Mouse (Mus musculus) gastrocnemius, postnatal 14 days (tissue): Measurements from ENCODE around the gene Gp1ba. TPM values are rescaled to one million over a fixed set of nuclear protein-coding genes. Genes with fewer than 3 reads are reported as not detected.

Experiments used
- DNase-seq: peaks from one replicate; pipeline ENCODE4 v3.0.0; 2021; ENCODE audit warnings: mixed read lengths
- intact Hi-C: fragments of 180-260 bp; cut with DNase I; formaldehyde crosslinking; loops from one replicate; pipeline ENCODE4 v1.15.1; 2025; ENCODE audit warnings: low total_unique reads
- total RNA-seq, 2 experiments: library from RNA; stranded (reverse); gene quantifications; 2 replicates each; pipeline ENCODE4 v1.2.3; 2021

Gene Gp1ba
- total RNA-seq, 2 experiments from 2014 or later, result 0.08 TPM; not detected in 1

DNA sequence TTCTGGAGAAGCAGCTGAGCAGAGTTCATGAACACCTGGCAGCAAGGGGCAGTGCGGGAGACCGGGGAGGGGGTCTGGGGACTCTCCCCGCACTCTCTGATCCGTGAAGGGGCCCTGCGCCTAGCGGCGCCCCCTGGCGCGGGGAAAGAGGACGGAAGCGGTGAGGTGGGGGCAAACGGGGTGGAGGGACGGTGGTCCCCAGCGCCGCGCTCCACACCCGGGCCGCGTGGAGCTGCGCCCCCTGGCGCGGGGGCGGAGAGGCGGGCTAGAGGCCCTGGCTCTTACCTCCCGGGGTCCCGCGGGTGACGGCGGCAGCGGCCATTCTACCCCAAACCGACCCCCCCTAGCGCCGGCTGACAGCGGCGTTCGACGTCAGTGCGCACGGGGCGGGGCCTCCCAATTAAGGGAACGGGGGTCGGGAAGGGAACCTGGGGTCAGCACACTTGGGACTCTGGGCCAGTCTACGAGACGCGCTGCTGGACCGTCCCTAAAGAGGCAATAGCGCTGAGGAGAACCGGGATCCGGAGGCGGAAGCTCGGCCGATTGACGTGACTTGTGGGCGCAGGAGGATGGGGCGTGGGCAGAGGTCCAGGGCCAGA, 48.8 kb downstream of the Gp1ba start, which contains the start of gene Camta2:
TSS of gene Camta2 (minus strand) at position 505 of the 599 bp plus-strand sequence.
- intact Hi-C loops, result no loop called here
- DNase-seq, result peak; percentile 92

DNA sequence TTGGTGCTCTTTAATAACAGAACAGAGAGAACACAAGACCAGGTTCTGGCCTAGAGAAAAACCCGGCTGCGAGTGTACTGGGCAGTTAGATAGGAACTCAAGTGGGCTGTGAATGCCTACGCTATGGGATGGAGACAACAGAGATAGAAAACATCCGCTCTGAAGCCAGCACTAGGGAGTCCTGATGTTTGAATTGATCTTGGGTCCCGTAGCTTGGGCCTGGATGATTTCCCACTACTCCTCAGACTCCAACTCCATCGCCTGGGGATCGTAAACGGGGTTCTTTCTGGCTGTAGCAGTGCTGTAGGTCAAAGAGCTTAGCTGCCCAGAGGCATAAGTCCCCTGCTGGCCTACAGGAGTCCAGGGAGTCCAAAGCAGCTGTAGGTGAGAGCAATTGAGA, 49.5 kb downstream of the Gp1ba start:
- no peak for DNase-seq
- intact Hi-C loops, result no loop called here

DNA sequence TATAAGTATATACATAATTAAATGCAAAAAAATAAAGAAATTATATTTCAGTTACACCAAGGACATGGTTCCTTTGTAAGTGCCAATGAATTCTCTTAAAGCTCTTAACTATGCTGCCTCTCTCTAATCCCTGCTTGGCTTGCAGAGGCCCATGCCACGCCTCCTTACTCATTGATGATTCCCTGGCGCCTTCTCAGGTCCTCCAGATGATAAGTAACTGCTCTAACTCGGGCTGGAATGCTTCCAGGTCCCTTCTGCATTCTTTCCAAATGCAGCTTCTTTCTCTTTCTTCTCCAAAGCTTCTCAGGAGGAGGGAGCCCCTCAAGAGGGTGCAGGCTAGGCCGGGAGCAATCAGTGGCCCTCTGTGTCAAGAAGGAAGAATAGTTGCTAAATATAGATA, 50.7 kb downstream of the Gp1ba start:
- intact Hi-C loops, result no loop called here
- no peak for DNase-seq

Other genes with a start within 250 kb of the Gp1ba start
- 10 to 100 TPM; 14.9 to 18.6 TPM for gene Pelp1, start 229.1 kb upstream of the Gp1ba start, total RNA-seq
- 1 to 10 TPM; 8.3 to 9.7 TPM for gene Arrb2, start 206.5 kb upstream of the Gp1ba start, total RNA-seq
- gene Med11, start 187.2 kb upstream of the Gp1ba start, total RNA-seq, result 1 to 10 TPM; 6.2 to 6.5 TPM
- under 1 TPM; 0.31 to 0.84 TPM for gene Zmynd15, start 179.7 kb upstream of the Gp1ba start, total RNA-seq
- 1 to 10 TPM; 2.6 to 3.1 TPM for gene Cxcl16, start 179.1 kb upstream of the Gp1ba start, total RNA-seq
- not detected for gene Tm4sf5, start 133.9 kb upstream of the Gp1ba start, total RNA-seq
- gene Vmo1, start 124.5 kb upstream of the Gp1ba start, total RNA-seq, result not detected
- not detected for gene Gltpd2, start 119.9 kb upstream of the Gp1ba start, total RNA-seq
- gene Psmb6, start 113.8 kb upstream of the Gp1ba start, total RNA-seq, result 100 to 1,000 TPM; 292 to 301 TPM
- not detected for gene Gm40193, start 106.2 kb upstream of the Gp1ba start, total RNA-seq
- 10 to 100 TPM; 15.9 to 17.1 TPM for gene Pld2, start 99.1 kb upstream of the Gp1ba start, total RNA-seq
- gene Mink1, start 76.2 kb upstream of the Gp1ba start, total RNA-seq, result 10 to 100 TPM; 26.1 to 27.7 TPM
- not detected for gene 4930544D05Rik, start 23.3 kb upstream of the Gp1ba start, total RNA-seq
- 10 to 100 TPM; 38.7 to 39.4 TPM for gene Chrne, start 19.9 kb upstream of the Gp1ba start, total RNA-seq
- 10 to 100 TPM; 34.9 to 35.7 TPM for gene Rnf167, start 8.1 kb downstream of the Gp1ba start, total RNA-seq
- gene Slc25a11, start 8.4 kb downstream of the Gp1ba start, total RNA-seq, result 100 to 1,000 TPM; 278 to 315 TPM
- 100 to 1,000 TPM; 340 to 388 TPM for gene Pfn1, start 15.5 kb downstream of the Gp1ba start, total RNA-seq
- gene Eno3, start 18.1 kb downstream of the Gp1ba start, total RNA-seq, result 1,000 to 10,000 TPM; 6,763 to 7,262 TPM
- gene Spag7, start 30.3 kb downstream of the Gp1ba start, total RNA-seq, result 100 to 1,000 TPM; 117 to 122 TPM
- 10 to 100 TPM; 21.2 to 25.5 TPM for gene Camta2, start 49.0 kb downstream of the Gp1ba start, total RNA-seq
- 1 to 10 TPM; 2.5 to 3.3 TPM for gene Inca1, start 61.0 kb downstream of the Gp1ba start, total RNA-seq
- 100 to 1,000 TPM; 216 to 226 TPM for gene Kif1c, start 61.4 kb downstream of the Gp1ba start, total RNA-seq
- 10 to 100 TPM in 1 of 2 experiments, 1 to 10 TPM in 1; 7.4 to 10.8 TPM for gene Zfp3, start 125.1 kb downstream of the Gp1ba start, total RNA-seq
- gene Scimp, start 173.5 kb downstream of the Gp1ba start, total RNA-seq, result under 1 TPM in 1 of 2 experiments, not detected in 1; 0.22 TPM
- 10 to 100 TPM; 22.7 to 24.3 TPM for gene Rabep1, start 205.7 kb downstream of the Gp1ba start, total RNA-seq